Mouse (Mus musculus) hindlimb bud, embryonic 11.5 days (tissue): Measurements from ENCODE around the gene Coasy.

Experiments
- DNase-seq: peaks from one replicate; pipeline ENCODE4 v3.0.0-alpha.2; 2012; ENCODE audit warnings: low read depth, low spot score; ENCODE audit errors: extremely low spot score

The Coasy gene

GRCm38 (mm10) chr11:101128996-101129577 lies 46.7 kb downstream of the Coasy start:
- DNase-seq, result no peak

- no peak for DNase-seq
These were observed 47.8 kb downstream of the Coasy start for GRCm38 (mm10) chr11:101130056-101130756.

- DNase-seq, result no peak
These were observed 48.8 kb downstream of the Coasy start for GRCm38 (mm10) chr11:101131187-101131586.

- DNase-seq, result no peak
These were observed 49.3 kb downstream of the Coasy start for GRCm38 (mm10) chr11:101131701-101132100.

- no peak for DNase-seq
These were observed 50.7 kb downstream of the Coasy start for GRCm38 (mm10) chr11:101133037-101133436.

GRCm38 (mm10) chr11:101134217-101134865 lies 52.0 kb downstream of the Coasy start:
- DNase-seq, result no peak
